Mouse (Mus musculus) kidney, adult 2 months (tissue): Measurements from ENCODE around the gene Etv5.

Experiments used
- CTCF ChIP-seq: fragments of 200-500 bp; conservative IDR thresholded peaks from 2 replicates; pipeline ENCODE4 v1.5.1; 2011; ENCODE audit warnings: low read depth, mild to moderate bottlenecking, control low read depth, low read length, moderate library complexity, mixed read lengths; ENCODE audit not compliant: insufficient read depth, insufficient read length
- POLR2A ChIP-seq: fragments of 200-500 bp; IDR thresholded peaks from one replicate; pipeline ENCODE4 v1.6.1; 2011; ENCODE audit warnings: low read depth, low read length, control low read depth

DNA sequence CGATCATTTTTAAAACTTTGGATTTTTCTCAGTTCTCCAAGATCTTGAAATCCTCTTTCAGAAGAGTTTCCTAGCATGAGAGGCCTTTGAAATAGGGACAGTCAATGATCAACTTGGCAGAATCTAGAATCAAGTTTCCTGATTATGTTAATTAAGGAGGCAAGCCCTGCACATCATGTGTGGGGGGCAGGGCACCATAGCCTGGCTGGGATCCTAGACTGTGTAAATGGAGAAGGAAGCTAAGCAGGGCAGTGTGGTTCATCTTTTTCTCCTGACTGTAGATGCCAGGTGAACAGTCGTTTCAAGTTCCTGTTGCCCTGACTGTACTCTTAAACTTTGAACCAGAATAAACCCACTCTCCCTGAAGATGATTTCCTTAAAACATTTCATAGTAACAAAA is 32.2 kb upstream of the Etv5 start:
- no peak for TF ChIP-seq CTCF
- TF ChIP-seq POLR2A = no peak
